Mouse (Mus musculus): Measurements from ENCODE around the gene Ube2cbp. TPM values are rescaled to one million over a fixed set of nuclear protein-coding genes. Genes with fewer than 3 reads are reported as not detected.

Gene Ube2cbp
- polyA plus RNA-seq, 1 experiment from 2014 or later: 6.9 TPM

Other genes starting within 250 kb of the Ube2cbp start
- gene Dop1a, start 2.2 kb upstream of the Ube2cbp start, polyA plus RNA-seq (2015; fragmentation: Nextera tagmentation; extraction: Ambion mirVana): 32.8 and 33.2 TPM in 2 replicates
- 35.0 and 35.8 TPM in 2 replicates for gene Pgm3, start 106.9 kb upstream of the Ube2cbp start, polyA plus RNA-seq (2015; fragmentation: Nextera tagmentation; extraction: Ambion mirVana)
- gene Rwdd2a, start 107.0 kb upstream of the Ube2cbp start, polyA plus RNA-seq (2015; fragmentation: Nextera tagmentation; extraction: Ambion mirVana): 25.2 and 29.3 TPM in 2 replicates
- 49.8 and 52.6 TPM in 2 replicates for gene Me1, start 231.0 kb upstream of the Ube2cbp start, polyA plus RNA-seq (2015; fragmentation: Nextera tagmentation; extraction: Ambion mirVana)